In the genomic region with DNA sequence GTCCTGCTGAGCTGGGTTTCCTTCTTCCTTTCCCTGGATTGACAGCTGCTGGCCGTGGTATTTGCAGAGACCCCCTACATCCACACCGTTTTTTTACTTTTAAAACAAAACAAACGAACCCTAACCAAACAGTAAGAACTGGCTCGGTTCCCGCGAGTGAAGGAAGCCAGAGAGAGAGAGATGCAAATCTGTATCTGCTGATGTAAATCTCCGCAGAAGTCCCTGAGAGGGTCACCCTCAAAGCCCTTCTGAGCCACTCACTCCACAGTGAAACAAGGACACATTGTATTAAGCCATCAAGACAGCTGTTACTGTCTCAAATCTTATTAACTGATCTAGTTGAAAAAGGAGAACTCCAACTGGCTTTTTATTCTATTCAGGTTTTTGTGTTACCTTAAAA, we compare ENCODE assay signal across 14 mouse cellular contexts. TPM values are rescaled to one million over a fixed set of nuclear protein-coding genes. Genes with fewer than 3 reads are reported as not detected.
A peak's percentile ranks its signal among the peaks of the same experiment; 100 is the strongest.
DNase-seq lines count a peak whose midpoint lies in the region; ATAC-seq and TF ChIP-seq lines count a peak whose summit lies in the region.
"Had no signal": no experiment of that assay in that cellular context is flagged by ENCODE, and none has a peak within 500 bp of the region (broad histone marks: within the 10 kb centered on the region; RNA-seq: fewer than 3 reads in every experiment).

No protein-coding gene starts in this region.

- no peaks in the 10 kb centered on the region for H3K36me3 ChIP-seq in hindbrain, postnatal 0 days (ENCODE audit: insufficient read depth, low read length)
- no peaks in the 10 kb centered on the region for H3K36me3 ChIP-seq in hindbrain, embryonic 11.5 days (ENCODE audit: control insufficient read depth, insufficient read depth, low read length)
- no peaks in the 10 kb centered on the region for H3K36me3 ChIP-seq in neural tube, embryonic 13.5 days
- no peaks in the 10 kb centered on the region for H3K36me3 ChIP-seq in embryonic facial prominence, embryonic 14.5 days (ENCODE audit: control insufficient read depth, insufficient read depth, low read length)
- H3K36me3 ChIP-seq: liver, embryonic 13.5 days; neural tube, embryonic 12.5 days had no signal

- TF ChIP-seq CTCF in hindbrain, postnatal 0 days (IDR thresholded peaks at IDR 0.05; ENCODE audit: low read depth) = no peak

- H3K9ac ChIP-seq in hindbrain, postnatal 0 days (replicated peaks; ENCODE audit: low read length) = no peak overlapping the region
- H3K9ac ChIP-seq in hindbrain, embryonic 11.5 days (ENCODE audit: low read depth, low read length) = no peak overlapping the region
- H3K9ac ChIP-seq in neural tube, embryonic 13.5 days = no peak overlapping the region
- no peak overlapping the region for H3K9ac ChIP-seq in embryonic facial prominence, embryonic 14.5 days (ENCODE audit: low read depth, low read length)
- H3K9ac ChIP-seq: liver, embryonic 13.5 days; neural tube, embryonic 12.5 days had no signal

- H3K4me2 ChIP-seq in hindbrain, postnatal 0 days (ENCODE audit: low read depth, low read length) = 0 out of 2 replicates have a peak overlapping the region, but pooled peaks have one; percentile 1
- H3K4me2 ChIP-seq in hindbrain, embryonic 11.5 days (replicated peaks; ENCODE audit: low read depth, low read length) = no peak overlapping the region
- peak overlapping the region; percentile 11; the same call in 1 of the 2 replicates for H3K4me2 ChIP-seq in neural tube, embryonic 13.5 days
- H3K4me2 ChIP-seq in embryonic facial prominence, embryonic 14.5 days (ENCODE audit: low read depth, low read length) = peak overlapping the region; percentile 30
- H3K4me2 ChIP-seq: liver, embryonic 13.5 days; neural tube, embryonic 12.5 days had no signal

- no peaks in the 10 kb centered on the region for H3K9me3 ChIP-seq in hindbrain, postnatal 0 days (ENCODE audit: low read length)
- no peaks in the 10 kb centered on the region for H3K9me3 ChIP-seq in hindbrain, embryonic 11.5 days (ENCODE audit: control insufficient read depth, low read length)
- H3K9me3 ChIP-seq in neural tube, embryonic 13.5 days = no peaks in the 10 kb centered on the region
- H3K9me3 ChIP-seq in embryonic facial prominence, embryonic 14.5 days (ENCODE audit: control insufficient read depth, low read length) = no peaks in the 10 kb centered on the region
- H3K9me3 ChIP-seq: liver, embryonic 13.5 days had no signal

- H3K27me3 ChIP-seq in hindbrain, postnatal 0 days (ENCODE audit: insufficient read depth, low read length) = no peaks in the 10 kb centered on the region
- no peaks in the 10 kb centered on the region for H3K27me3 ChIP-seq in hindbrain, embryonic 11.5 days (ENCODE audit: control insufficient read depth, insufficient read depth, low read length)
- H3K27me3 ChIP-seq in neural tube, embryonic 13.5 days = no peaks in the 10 kb centered on the region
- no peaks in the 10 kb centered on the region for H3K27me3 ChIP-seq in embryonic facial prominence, embryonic 14.5 days (replicated peaks; ENCODE audit: control insufficient read depth, insufficient read depth, low read length)
- H3K27me3 ChIP-seq: liver, embryonic 13.5 days; neural tube, embryonic 12.5 days had no signal

- no peak overlapping the region for H3K27ac ChIP-seq in hindbrain, postnatal 0 days
- no peak overlapping the region for H3K27ac ChIP-seq in hindbrain, embryonic 11.5 days (ENCODE audit: low read depth, low read length)
- 0 out of 2 replicates have a peak overlapping the region, but pooled peaks have one; percentile 5 for H3K27ac ChIP-seq in neural tube, embryonic 13.5 days (replicated peaks)
- no peak overlapping the region; the same call in 1 of the 2 replicates for H3K27ac ChIP-seq in embryonic facial prominence, embryonic 14.5 days (replicated peaks; ENCODE audit: low read depth, low read length)
- H3K27ac ChIP-seq: liver, embryonic 13.5 days; neural tube, embryonic 12.5 days had no signal

- 12% methylated on average over 7 of the region's 7 CpGs for WGBS in hindbrain, postnatal 0 days
- 28% methylated on average over 7 of the region's 7 CpGs for whole genome bisulfite sequencing in hindbrain, embryonic 11.5 days
- whole genome bisulfite sequencing in neural tube, embryonic 13.5 days = 18% methylated on average over 7 of the region's 7 CpGs
- WGBS in embryonic facial prominence, embryonic 14.5 days = 11% methylated on average over 7 of the region's 7 CpGs

- ATAC-seq in hindbrain, postnatal 0 days = no peak
- ATAC-seq in hindbrain, embryonic 11.5 days (ENCODE audit: low FRiP score) = no peak
- ATAC-seq in neural tube, embryonic 13.5 days (ENCODE audit: low read depth) = no peak
- no peak for ATAC-seq in embryonic facial prominence, embryonic 14.5 days (ENCODE audit: low read depth)

- H3K4me3 ChIP-seq in hindbrain, postnatal 0 days (ENCODE audit: low read length) = no peak overlapping the region
- H3K4me3 ChIP-seq in hindbrain, embryonic 11.5 days (ENCODE audit: low read depth, low read length) = no peak overlapping the region
- no peak overlapping the region for H3K4me3 ChIP-seq in neural tube, embryonic 13.5 days
- no peak overlapping the region for H3K4me3 ChIP-seq in embryonic facial prominence, embryonic 14.5 days (ENCODE audit: low read depth, low read length)
- H3K4me3 ChIP-seq: liver, embryonic 13.5 days; neural tube, embryonic 12.5 days had no signal

- no peaks in the 10 kb centered on the region for H3K4me1 ChIP-seq in hindbrain, postnatal 0 days (ENCODE audit: insufficient read depth, low read length)
- no peaks in the 10 kb centered on the region for H3K4me1 ChIP-seq in hindbrain, embryonic 11.5 days (replicated peaks; ENCODE audit: control insufficient read depth, insufficient read depth, low read length)
- peaks cover 22% of the 10 kb centered on the region for H3K4me1 ChIP-seq in neural tube, embryonic 13.5 days (replicated peaks)
- H3K4me1 ChIP-seq in embryonic facial prominence, embryonic 14.5 days (ENCODE audit: control insufficient read depth, insufficient read depth, low read length) = peaks cover 11% of the 10 kb centered on the region

- DNase-seq in hindbrain, postnatal 0 days (ENCODE audit: low spot score) = peak; percentile 13
- DNase-seq in hindbrain, embryonic 11.5 days (ENCODE audit: low spot score) = no peak
- DNase-seq in neural tube, embryonic 10.5 days (ENCODE audit: extremely low spot score, low spot score) = no peak
- peak; percentile 70 for DNase-seq in embryonic facial prominence, embryonic 14.5 days (ENCODE audit: low spot score)
- DNase-seq in retina, postnatal 7 days (ENCODE audit: low read depth, low spot score) = peak; percentile 29
- no peak for DNase-seq in c-Kit-positive CD71-positive TER-119-positive erythroid progenitor cells, embryonic 14.5 days (ENCODE audit: low spot score)
- no peak for DNase-seq in natural killer cell, adult 2 months (ENCODE audit: low spot score in 2 of 2)
- DNase-seq: adrenal gland, postnatal 14 days; cerebellum, adult 11-12 months; kidney, postnatal 36 days; liver, embryonic 13.5 days; right cerebral cortex, postnatal 25 days had no signal

RNA-seq across cellular contexts. Expression of gene Alox5ap, which starts 39.9 kb away (rescaled TPM):
- total RNA-seq in hindbrain, postnatal 0 days (2014; rRNA removed) = 5.7 and 6.6 TPM in 2 replicates
- 10.7 and 14.4 TPM in 2 replicates for polyA plus RNA-seq in hindbrain, postnatal 0 days (2015; fragmentation: Nextera tagmentation; extraction: Ambion mirVana)
- 5.6 and 6.9 TPM in 2 replicates for polyA plus RNA-seq in hindbrain, embryonic 11.5 days (2014; fragmentation: Nextera tagmentation; extraction: Ambion mirVana)
- polyA plus RNA-seq in neural tube, embryonic 13.5 days (2015; fragmentation: Nextera tagmentation; extraction: Ambion mirVana) = 9.3 and 14.7 TPM in 2 replicates
- polyA plus RNA-seq in embryonic facial prominence, embryonic 14.5 days (2014; fragmentation: Nextera tagmentation; extraction: Ambion mirVana) = 15.9 and 17.4 TPM in 2 replicates

RNA-seq across cellular contexts. Expression of gene Hmgb1, which starts 40.4 kb away (rescaled TPM):
- 128 and 150 TPM in 2 replicates for total RNA-seq in hindbrain, postnatal 0 days (2014; rRNA removed)
- polyA plus RNA-seq in hindbrain, postnatal 0 days (2015; fragmentation: Nextera tagmentation; extraction: Ambion mirVana) = 757 and 786 TPM in 2 replicates
- 1,633 and 1,649 TPM in 2 replicates for polyA plus RNA-seq in hindbrain, embryonic 11.5 days (2014; fragmentation: Nextera tagmentation; extraction: Ambion mirVana)
- polyA plus RNA-seq in neural tube, embryonic 13.5 days (2015; fragmentation: Nextera tagmentation; extraction: Ambion mirVana) = 950 and 1,077 TPM in 2 replicates
- polyA plus RNA-seq in embryonic facial prominence, embryonic 14.5 days (2014; fragmentation: Nextera tagmentation; extraction: Ambion mirVana) = 1,171 and 1,256 TPM in 2 replicates

RNA-seq across cellular contexts. Expression of gene Uspl1, which starts 40.5 kb away (rescaled TPM):
- total RNA-seq in hindbrain, postnatal 0 days (2014; rRNA removed) = 37.2 and 43.4 TPM in 2 replicates
- polyA plus RNA-seq in hindbrain, postnatal 0 days (2015; fragmentation: Nextera tagmentation; extraction: Ambion mirVana) = 42.8 and 44.7 TPM in 2 replicates
- 73.7 and 79.9 TPM in 2 replicates for polyA plus RNA-seq in hindbrain, embryonic 11.5 days (2014; fragmentation: Nextera tagmentation; extraction: Ambion mirVana)
- polyA plus RNA-seq in neural tube, embryonic 13.5 days (2015; fragmentation: Nextera tagmentation; extraction: Ambion mirVana) = 62.4 and 65.4 TPM in 2 replicates
- 41.5 and 45.6 TPM in 2 replicates for polyA plus RNA-seq in embryonic facial prominence, embryonic 14.5 days (2014; fragmentation: Nextera tagmentation; extraction: Ambion mirVana)

Comparison
In these comparisons a context has a peak if more than half of its experiments do, and no peak if none do; other contexts are left out.
1. DNase-seq: peak in hindbrain, postnatal 0 days (single experiment), embryonic facial prominence, embryonic 14.5 days (single experiment) and retina, postnatal 7 days (single experiment); none in hindbrain, embryonic 11.5 days (single experiment), neural tube, embryonic 10.5 days (single experiment), c-Kit-positive CD71-positive TER-119-positive erythroid progenitor cells, embryonic 14.5 days (single experiment) and natural killer cell, adult 2 months (0 of 2).